Comparison of ENCODE assay signal across 9 mouse cellular contexts in the genomic region with DNA sequence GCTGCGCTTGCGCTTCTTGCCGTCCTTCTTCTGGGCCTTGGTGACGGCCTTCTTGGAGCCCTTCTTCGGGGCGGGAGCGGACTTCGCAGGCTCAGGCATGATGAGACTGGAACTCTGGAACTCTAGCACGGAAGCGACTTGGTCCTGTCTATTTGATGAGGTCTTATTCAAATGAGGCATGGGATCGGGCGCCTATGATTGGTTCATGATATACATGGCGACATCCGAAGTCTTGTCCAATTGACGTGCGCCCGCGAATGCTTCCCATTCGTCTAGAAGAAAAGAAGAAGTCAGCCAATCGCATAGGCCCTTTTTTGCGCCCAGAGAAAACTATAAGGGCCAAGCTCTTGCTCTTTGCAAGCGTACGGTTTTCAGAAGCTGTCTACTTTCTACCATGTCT. TPM values are rescaled to one million over a fixed set of nuclear protein-coding genes. Genes with fewer than 3 reads are reported as not detected.
A peak's percentile ranks its signal among the peaks of the same experiment; 100 is the strongest.
DNase-seq lines count a peak whose midpoint lies in the region; ATAC-seq and TF ChIP-seq lines count a peak whose summit lies in the region.
"Not testable (repeated sequence)": the region's sequence is repeated elsewhere in the genome, so short reads cannot be mapped to it uniquely, and the experiment has no call there.
"Had no signal": no experiment of that assay in that cellular context is flagged by ENCODE, and none has a peak within 500 bp of the region (broad histone marks: within the 10 kb centered on the region; RNA-seq: fewer than 3 reads in every experiment).

A gene (minus strand): TSS at position 125 of the 400 bp plus-strand sequence.
A gene (plus strand): TSS at position 393 of the 400 bp plus-strand sequence.

- H3K9ac ChIP-seq in embryonic facial prominence, embryonic 11.5 days (replicated peaks; ENCODE audit: low read length); forebrain, postnatal 0 days; heart, postnatal 0 days (replicated peaks; ENCODE audit: low read depth, low read length); kidney, embryonic 14.5 days (ENCODE audit: low read depth, low read length); lung, embryonic 15.5 days; neural tube, embryonic 11.5 days (ENCODE audit: low read length): not testable (repeated sequence)

- H3K4me1 ChIP-seq in embryonic facial prominence, embryonic 11.5 days (ENCODE audit: control insufficient read depth, insufficient read depth, low read length); forebrain, postnatal 0 days (ENCODE audit: insufficient read depth); heart, postnatal 0 days (ENCODE audit: control insufficient read depth, insufficient read depth); kidney, embryonic 14.5 days (ENCODE audit: control insufficient read depth, insufficient read depth, low read length); lung, embryonic 15.5 days; neural tube, embryonic 11.5 days (ENCODE audit: control insufficient read depth, insufficient read depth, low read length): not testable (repeated sequence)

- H3K4me2 ChIP-seq in embryonic facial prominence, embryonic 11.5 days (ENCODE audit: low read depth, low read length); forebrain, postnatal 0 days (ENCODE audit: low read depth); heart, postnatal 0 days (ENCODE audit: low read depth, low read length); kidney, embryonic 14.5 days (replicated peaks; ENCODE audit: low read depth, low read length); lung, embryonic 15.5 days; neural tube, embryonic 11.5 days (ENCODE audit: low read depth): not testable (repeated sequence)

- TF ChIP-seq CTCF in forebrain, postnatal 0 days (IDR thresholded peaks at IDR 0.05; ENCODE audit: low read depth); heart, postnatal 0 days (IDR thresholded peaks at IDR 0.05; ENCODE audit: low read depth): not testable (repeated sequence)

- not testable (repeated sequence) for H3K27ac ChIP-seq in embryonic facial prominence, embryonic 11.5 days (replicated peaks; ENCODE audit: low read depth, low read length); forebrain, postnatal 0 days (ENCODE audit: low read depth, low read length); heart, postnatal 0 days (ENCODE audit: low read depth); kidney, embryonic 14.5 days (ENCODE audit: low read depth, low read length); lung, embryonic 15.5 days; neural tube, embryonic 11.5 days (ENCODE audit: low read depth, low read length)

- H3K9me3 ChIP-seq in embryonic facial prominence, embryonic 11.5 days (replicated peaks; ENCODE audit: control insufficient read depth, low read length); forebrain, postnatal 0 days (ENCODE audit: low read length); heart, postnatal 0 days (replicated peaks; ENCODE audit: control insufficient read depth, low read length); kidney, embryonic 14.5 days (ENCODE audit: control insufficient read depth, low read length); lung, embryonic 15.5 days; neural tube, embryonic 11.5 days (ENCODE audit: control insufficient read depth, low read length): not testable (repeated sequence)

- not testable (repeated sequence) for TF ChIP-seq EP300 in heart, postnatal 0 days (IDR thresholded peaks at IDR 0.05; ENCODE audit: low read depth)

- peak; percentile 97 for ATAC-seq in embryonic facial prominence, embryonic 11.5 days (replicated peaks; ENCODE audit: insufficient number of reproducible peaks, low FRiP score, low TSS enrichment, low read depth)
- ATAC-seq in forebrain, postnatal 0 days: peak; percentile 97
- ATAC-seq in heart, postnatal 0 days (ENCODE audit: insufficient read depth, low read depth): peak; percentile 95
- peak; percentile 98 for ATAC-seq in kidney, embryonic 14.5 days (ENCODE audit: low FRiP score, low TSS enrichment)
- peak; percentile 97 for ATAC-seq in lung, embryonic 15.5 days (ENCODE audit: borderline replicate concordance, extremely low read depth, low FRiP score, low TSS enrichment)
- ATAC-seq in neural tube, embryonic 11.5 days (ENCODE audit: insufficient read depth, low FRiP score, low TSS enrichment): peak; percentile 97

- intact Hi-C loops in left cerebral cortex, postnatal 36 days (cut with DNase I): not testable (repeated sequence)

- not testable (repeated sequence) for DNase-seq in embryonic facial prominence, embryonic 11.5 days (ENCODE audit: low spot score); forebrain, postnatal 0 days; heart, postnatal 0 days (ENCODE audit: low spot score); left cerebral cortex, postnatal 36 days (ENCODE audit: low spot score in 2 of 2); neural tube, embryonic 11.5 days (ENCODE audit: low spot score)

- H3K36me3 ChIP-seq in embryonic facial prominence, embryonic 11.5 days (replicated peaks; ENCODE audit: control insufficient read depth, insufficient read depth, low read depth, low read length); forebrain, postnatal 0 days (ENCODE audit: insufficient read depth); heart, postnatal 0 days (replicated peaks; ENCODE audit: control insufficient read depth, insufficient read depth, low read length); kidney, embryonic 14.5 days (ENCODE audit: control insufficient read depth, insufficient read depth, low read length); lung, embryonic 15.5 days; neural tube, embryonic 11.5 days (ENCODE audit: control insufficient read depth, insufficient read depth, low read length): not testable (repeated sequence)

- H3K27me3 ChIP-seq in embryonic facial prominence, embryonic 11.5 days (ENCODE audit: control insufficient read depth, insufficient read depth, low read length); forebrain, postnatal 0 days (ENCODE audit: insufficient read depth, low read length); heart, postnatal 0 days (ENCODE audit: control insufficient read depth, insufficient read depth, low read length); kidney, embryonic 14.5 days (ENCODE audit: control insufficient read depth, insufficient read depth, low read length); lung, embryonic 15.5 days; neural tube, embryonic 11.5 days (ENCODE audit: control insufficient read depth, insufficient read depth, low read length): not testable (repeated sequence)

- no CpG with 5 or more reads among the region's 23 CpGs for WGBS in embryonic facial prominence, embryonic 11.5 days
- no CpG with 5 or more reads among the region's 23 CpGs for WGBS in forebrain, postnatal 0 days
- WGBS in heart, postnatal 0 days: no CpG with 5 or more reads among the region's 23 CpGs
- no CpG with 5 or more reads among the region's 23 CpGs for WGBS in kidney, embryonic 14.5 days
- no CpG with 5 or more reads among the region's 23 CpGs for whole genome bisulfite sequencing in lung, embryonic 15.5 days
- no CpG with 5 or more reads among the region's 23 CpGs for WGBS in neural tube, embryonic 11.5 days

- H3K4me3 ChIP-seq in embryonic facial prominence, embryonic 11.5 days (ENCODE audit: low read depth, low read length); forebrain, postnatal 0 days (ENCODE audit: low read depth, low read length); heart, postnatal 0 days (ENCODE audit: low read depth, low read length); kidney, embryonic 14.5 days (ENCODE audit: low read length); lung, embryonic 15.5 days; neural tube, embryonic 11.5 days (ENCODE audit: low read depth, low read length): not testable (repeated sequence)

RNA-seq across cellular contexts. Expression of the first gene that starts in this region (rescaled TPM):
- 23.5 and 23.8 TPM in 2 replicates for polyA plus RNA-seq in embryonic facial prominence, embryonic 11.5 days (2014; fragmentation: Nextera tagmentation; extraction: Ambion mirVana)
- 214 and 268 TPM in 2 replicates for total RNA-seq in forebrain, postnatal 0 days (2014; rRNA removed)
- polyA plus RNA-seq in forebrain, postnatal 0 days (2015; fragmentation: Nextera tagmentation; extraction: Ambion mirVana): 4.6 and 5.2 TPM in 2 replicates
- total RNA-seq in heart, postnatal 0 days (2014; rRNA removed; ENCODE audit: low replicate concordance): 1,204 and 1,722 TPM in 2 replicates
- 5.6 and 6.3 TPM in 2 replicates for polyA plus RNA-seq in heart, postnatal 0 days (2015; fragmentation: Nextera tagmentation; extraction: Ambion mirVana)
- 25.4 and 40.2 TPM in 2 replicates for polyA plus RNA-seq in kidney, embryonic 14.5 days (2014; fragmentation: Nextera tagmentation; extraction: Ambion mirVana)
- 10 to 100 TPM; 36.0 to 39.3 TPM for total RNA-seq in left cerebral cortex, postnatal 36 days (2021)
- 23.1 and 31.1 TPM in 2 replicates for polyA plus RNA-seq in lung, embryonic 15.5 days (2015; fragmentation: Nextera tagmentation; extraction: Ambion mirVana)
- 20.3 and 20.8 TPM in 2 replicates for polyA plus RNA-seq in neural tube, embryonic 11.5 days (2014; fragmentation: Nextera tagmentation; extraction: Ambion mirVana)

RNA-seq across cellular contexts. Expression of the second gene that starts in this region (rescaled TPM):
- polyA plus RNA-seq in embryonic facial prominence, embryonic 11.5 days (2014; fragmentation: Nextera tagmentation; extraction: Ambion mirVana): 2.8 TPM in 1 of 2 replicates, not detected in the other
- 1.0 TPM in 1 of 2 replicates, not detected in the other for total RNA-seq in forebrain, postnatal 0 days (2014; rRNA removed)
- 1.6 TPM in 1 of 2 replicates, not detected in the other for polyA plus RNA-seq in forebrain, postnatal 0 days (2015; fragmentation: Nextera tagmentation; extraction: Ambion mirVana)
- total RNA-seq in heart, postnatal 0 days (2014; rRNA removed; ENCODE audit: low replicate concordance): not detected in 2 replicates
- polyA plus RNA-seq in heart, postnatal 0 days (2015; fragmentation: Nextera tagmentation; extraction: Ambion mirVana): not detected in 2 replicates
- polyA plus RNA-seq in kidney, embryonic 14.5 days (2014; fragmentation: Nextera tagmentation; extraction: Ambion mirVana): 2.5 TPM in 1 of 2 replicates, not detected in the other
- 10 to 100 TPM; 12.4 to 22.5 TPM for total RNA-seq in left cerebral cortex, postnatal 36 days (2021)
- 1.7 TPM in 1 of 2 replicates, not detected in the other for polyA plus RNA-seq in lung, embryonic 15.5 days (2015; fragmentation: Nextera tagmentation; extraction: Ambion mirVana)
- polyA plus RNA-seq in neural tube, embryonic 11.5 days (2014; fragmentation: Nextera tagmentation; extraction: Ambion mirVana): not detected in 2 replicates
- total RNA-seq: heart, postnatal 10 days had no signal
- polyA plus RNA-seq: cortical plate, adult 2 months had no signal
